Mouse (Mus musculus) heart, adult 2 months (tissue): Measurements from ENCODE around the gene Lpin2.

Experiments
- CTCF ChIP-seq: fragments of 200-600 bp; IDR thresholded peaks from 2 replicates; pipeline ENCODE4 v1.8.1; 2022; ENCODE audit warnings: antibody characterized with exemption, mild to moderate bottlenecking, moderate library complexity
- EP300 ChIP-seq: fragments of 200-500 bp; IDR thresholded peaks from 2 replicates; pipeline ENCODE4 v1.6.1; 2011; ENCODE audit warnings: low read depth, low read length, control low read depth; ENCODE audit not compliant: insufficient read depth
- POLR2A ChIP-seq: fragments of 200-500 bp; IDR thresholded peaks from 2 replicates; pipeline ENCODE4 v1.6.1; 2011; ENCODE audit warnings: mild to moderate bottlenecking, low read depth, low read length, control low read depth; ENCODE audit not compliant: insufficient read depth

DNA sequence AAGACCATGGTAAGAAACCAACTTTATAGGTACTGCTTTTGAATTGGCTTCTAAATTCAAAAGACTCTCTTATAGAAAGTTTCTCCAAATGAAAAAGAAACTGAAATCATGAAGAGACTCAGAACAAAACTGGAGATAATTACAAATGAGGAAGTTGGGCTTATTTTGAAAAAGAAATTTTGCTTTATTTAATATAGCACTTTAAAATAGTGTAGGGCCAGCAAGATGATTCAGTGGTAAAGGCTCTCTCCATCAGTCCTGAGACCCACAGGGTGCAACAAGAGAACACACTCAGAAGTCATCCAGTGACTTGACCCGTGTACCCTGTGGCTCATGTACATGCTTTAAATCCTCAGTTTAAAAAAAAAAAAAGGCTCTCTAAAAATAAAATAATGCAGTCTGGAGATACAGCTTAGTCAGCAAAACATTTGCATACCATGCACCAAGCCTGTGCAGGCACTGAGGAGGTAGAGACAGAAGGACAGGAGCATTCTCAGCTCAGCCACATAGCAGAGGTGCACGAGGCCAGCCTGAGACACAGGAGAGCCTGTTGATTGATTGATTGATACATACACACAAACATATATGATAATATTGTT is 33.0 kb downstream of the Lpin2 start:
- TF ChIP-seq POLR2A = no peak
- TF ChIP-seq EP300 = no peak
- no peak for TF ChIP-seq CTCF
